Mouse (Mus musculus): ENCODE results near the gene Pomgnt2.

DNA sequence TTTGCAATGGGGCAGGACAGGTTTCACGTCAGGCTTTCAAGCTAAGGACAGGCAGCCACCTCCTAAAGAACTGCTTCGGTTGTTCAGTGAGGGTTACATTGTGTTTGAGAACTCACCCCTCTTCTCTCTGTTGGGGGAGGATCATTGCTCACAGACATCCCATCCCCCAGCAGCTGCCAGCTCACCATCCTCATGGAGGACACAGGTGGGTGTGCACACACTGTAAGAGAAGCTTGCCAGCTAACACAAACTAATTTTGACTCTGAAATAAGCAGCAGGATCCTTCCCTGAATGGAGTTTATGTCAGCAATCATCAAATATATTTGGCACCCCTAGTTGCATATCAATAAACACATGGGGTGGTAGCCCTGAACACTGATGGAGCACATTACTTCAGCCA is 15.9 kb upstream of the Pomgnt2 start:
- TF ChIP-seq CTCF (IDR thresholded peaks at IDR 0.05; ENCODE audit: low read depth, low read length) (no peak), POLR2A (IDR thresholded peaks at IDR 0.05; ENCODE audit: insufficient read depth, low read length) (no peak)
